Mouse (Mus musculus): ENCODE results near the gene Ldah.

DNA sequence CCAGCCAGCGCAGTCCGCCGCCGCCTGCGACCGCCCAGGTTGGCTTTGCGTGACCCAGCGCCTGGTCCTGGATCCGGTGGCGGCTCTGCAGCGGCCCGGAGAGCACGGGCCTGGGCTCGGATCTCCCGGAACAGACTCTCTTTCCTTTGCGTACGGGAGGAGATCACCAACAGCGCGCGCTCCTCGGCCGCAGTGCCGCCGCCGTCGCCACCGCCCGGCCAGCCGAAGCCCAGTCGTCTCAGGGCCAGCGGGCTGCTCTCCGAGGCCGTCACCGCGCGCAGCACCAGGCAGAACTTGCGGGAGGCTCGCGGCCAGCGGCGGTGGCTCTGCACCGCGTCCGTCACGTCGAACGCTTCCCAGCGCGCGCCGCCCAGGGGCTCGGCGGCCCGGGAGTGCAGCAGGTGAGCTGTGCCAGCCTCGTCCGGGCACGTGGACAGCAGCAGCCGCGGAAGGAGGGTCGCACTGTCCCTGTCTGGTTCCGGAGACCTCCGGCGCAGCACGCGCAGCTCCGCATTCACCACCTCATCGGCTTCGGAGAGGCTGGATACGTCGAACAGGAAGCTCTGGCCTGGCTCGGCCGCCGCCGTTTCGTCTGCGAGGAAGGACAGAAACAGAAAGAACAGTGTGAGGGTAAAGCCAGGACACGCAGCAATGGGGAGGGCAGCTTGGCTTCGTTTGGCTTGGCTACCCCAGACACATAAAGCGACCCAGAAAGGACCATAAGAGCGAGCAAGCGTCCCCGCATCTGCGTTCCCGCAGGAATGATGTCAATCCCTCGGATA is 90.6 kb downstream of the Ldah start:
- TF ChIP-seq CTCF (IDR thresholded peaks at IDR 0.05; ENCODE audit: extremely low read depth, insufficient read length, insufficient replicate concordance, low read depth, low read length) (no peak), POLR2A (IDR thresholded peaks at IDR 0.05; ENCODE audit: low read depth, low read length) (no peak)
